Mouse (Mus musculus): Measurements from ENCODE around the gene Chchd2. TPM values are rescaled to one million over a fixed set of nuclear protein-coding genes. Genes with fewer than 3 reads are reported as not detected.

Gene Chchd2
- 519 TPM for polyA plus RNA-seq (2017; shearing (Covaris generic))

GRCm38 (mm10) chr5:129886911-129887636 lies at the start of gene Chchd2:
Gene Chchd2, minus strand, starts transcription at chr5:129887470.

GRCm38 (mm10) chr5:129908242-129908965 lies 21.1 kb upstream of the Chchd2 start, which contains the start of gene Nupr1l:
Gene Nupr1l, plus strand, starts transcription at chr5:129908540.

GRCm38 (mm10) chr5:129898449-129898848 lies 11.2 kb upstream of the Chchd2 start, which contains the start of gene Phkg1:
Gene Phkg1, minus strand, starts transcription at chr5:129898549.

DNA sequence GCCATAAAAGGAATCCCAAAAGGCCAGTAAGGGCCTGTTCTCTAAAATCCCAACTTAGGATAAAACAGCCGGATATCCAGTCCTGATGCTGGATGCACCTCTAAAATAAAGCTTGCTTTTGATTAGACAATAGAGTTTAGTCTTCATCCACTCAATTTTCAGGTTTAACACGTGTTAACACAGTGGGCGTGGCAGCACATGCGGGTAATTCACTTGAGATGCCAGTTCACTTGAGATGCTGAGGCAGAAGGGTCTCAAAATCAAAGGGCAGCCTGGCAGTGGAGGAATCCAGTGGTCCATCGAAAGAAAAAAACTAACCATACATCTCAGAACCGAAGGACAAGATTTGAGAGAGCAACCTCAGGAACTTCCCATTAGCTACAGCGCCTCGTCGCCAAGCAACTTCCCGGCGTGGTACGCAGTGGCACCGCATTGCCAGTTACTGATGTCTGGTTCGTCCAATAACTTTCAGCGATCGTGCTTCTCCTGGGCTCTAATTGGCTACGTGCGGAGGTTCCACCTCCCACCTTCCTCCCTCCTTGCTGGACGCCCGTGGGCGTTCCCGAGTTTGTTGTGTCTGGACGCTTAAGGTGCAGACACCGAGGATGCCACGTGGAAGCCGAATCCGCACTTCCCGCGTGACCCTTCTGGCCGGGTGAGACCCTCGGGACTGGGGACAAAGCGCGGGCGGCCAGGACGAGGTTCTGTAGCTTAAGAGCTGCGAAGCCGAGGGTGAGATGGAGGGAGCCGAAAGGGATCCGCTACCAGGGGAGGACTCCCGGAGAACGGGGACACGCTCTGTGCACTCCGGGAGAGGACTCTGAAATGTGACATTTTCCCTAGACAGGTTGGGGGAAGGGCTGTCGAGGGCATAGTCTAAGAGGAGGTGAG lies 8.2 kb upstream of the Chchd2 start, which contains the start of gene Zbed5:
Zbed5 (plus strand) TSS at position 526 of the 891 bp plus-strand sequence.

GRCm38 (mm10) chr5:129846752-129847557 lies 40.3 kb downstream of the Chchd2 start, which contains the start of gene Sumf2:
Gene Sumf2, plus strand, starts transcription at chr5:129846986.

Other genes with a start within 250 kb of the Chchd2 start
- gene Zfp11, start 217.4 kb downstream of the Chchd2 start, polyA plus RNA-seq (2017; shearing (Covaris generic)) = 4.8 TPM
- not detected for gene Sept14, start 179.0 kb downstream of the Chchd2 start, polyA plus RNA-seq (2017; shearing (Covaris generic))
- gene Mrps17, start 172.0 kb downstream of the Chchd2 start, polyA plus RNA-seq (2017; shearing (Covaris generic)) = 117 TPM
- 25.4 TPM for gene Nipsnap2, start 162.4 kb downstream of the Chchd2 start, polyA plus RNA-seq (2017; shearing (Covaris generic))
- 72.7 TPM for gene Psph, start 100.0 kb downstream of the Chchd2 start, polyA plus RNA-seq (2017; shearing (Covaris generic))
- gene Sumf2, start 40.5 kb downstream of the Chchd2 start, polyA plus RNA-seq (2017; shearing (Covaris generic)) = 23.5 TPM
- gene Zbed5, start 8.3 kb upstream of the Chchd2 start, polyA plus RNA-seq (2017; shearing (Covaris generic)) = 2.2 TPM
- gene Phkg1, start 11.1 kb upstream of the Chchd2 start, polyA plus RNA-seq (2017; shearing (Covaris generic)) = 0.17 TPM
- 0.66 TPM for gene Nupr1l, start 21.1 kb upstream of the Chchd2 start, polyA plus RNA-seq (2017; shearing (Covaris generic))
- gene Vkorc1l1, start 54.5 kb upstream of the Chchd2 start, polyA plus RNA-seq (2017; shearing (Covaris generic)) = 7.3 TPM
- 57.5 TPM for gene Gusb, start 115.6 kb upstream of the Chchd2 start, polyA plus RNA-seq (2017; shearing (Covaris generic))
- gene Asl, start 141.8 kb upstream of the Chchd2 start, polyA plus RNA-seq (2017; shearing (Covaris generic)) = 79.8 TPM
- gene Crcp, start 141.8 kb upstream of the Chchd2 start, polyA plus RNA-seq (2017; shearing (Covaris generic)) = 52.4 TPM
- gene Tpst1, start 185.9 kb upstream of the Chchd2 start, polyA plus RNA-seq (2017; shearing (Covaris generic)) = 1.4 TPM

All from activated CD4-positive, CD25-positive, alpha-beta regulatory T cell, adult 9 weeks (primary cell).